Mouse (Mus musculus) liver, postnatal 0 days (tissue): Measurements from ENCODE around the gene Efemp1.

Experiments
- CTCF ChIP-seq: sonication (generic); IDR thresholded peaks from 2 replicates; pipeline ENCODE4 v1.5.1; 2016; ENCODE audit warnings: antibody characterized with exemption, low read depth
- EP300 ChIP-seq: IDR thresholded peaks from 2 replicates; pipeline ENCODE4 v1.6.1; 2016; ENCODE audit warnings: antibody characterized with exemption, low read depth, mild to moderate bottlenecking

- TF ChIP-seq CTCF (no peak), EP300 (no peak)
Measured at GRCm38 (mm10) chr11:28812564-28812963, 40.4 kb upstream of the Efemp1 start.
